Mouse (Mus musculus) frontal cortex, adult 2 months (tissue): ENCODE measurements around the gene Pgls. TPM values are rescaled to one million over a fixed set of nuclear protein-coding genes. Genes with fewer than 3 reads are reported as not detected.

Experiments used
- DNase-seq, 2 experiments: peaks; one replicate each; pipeline ENCODE4 v3.0.0; 2022; ENCODE audit warnings: low spot score in 1 of 2; ENCODE audit errors: extremely low spot score in 1 of 2
- polyA plus RNA-seq: library from polyadenylated mRNA; depleted of rRNA; stranded (reverse); fragments of >200 nt; gene quantifications from 2 replicates; pipeline ENCODE4 v1.2.3, GENCODE M21; 2012; rRNA removed

Pgls gene
- polyA plus RNA-seq: 45.6 and 51.6 TPM in 2 replicates

DNA sequence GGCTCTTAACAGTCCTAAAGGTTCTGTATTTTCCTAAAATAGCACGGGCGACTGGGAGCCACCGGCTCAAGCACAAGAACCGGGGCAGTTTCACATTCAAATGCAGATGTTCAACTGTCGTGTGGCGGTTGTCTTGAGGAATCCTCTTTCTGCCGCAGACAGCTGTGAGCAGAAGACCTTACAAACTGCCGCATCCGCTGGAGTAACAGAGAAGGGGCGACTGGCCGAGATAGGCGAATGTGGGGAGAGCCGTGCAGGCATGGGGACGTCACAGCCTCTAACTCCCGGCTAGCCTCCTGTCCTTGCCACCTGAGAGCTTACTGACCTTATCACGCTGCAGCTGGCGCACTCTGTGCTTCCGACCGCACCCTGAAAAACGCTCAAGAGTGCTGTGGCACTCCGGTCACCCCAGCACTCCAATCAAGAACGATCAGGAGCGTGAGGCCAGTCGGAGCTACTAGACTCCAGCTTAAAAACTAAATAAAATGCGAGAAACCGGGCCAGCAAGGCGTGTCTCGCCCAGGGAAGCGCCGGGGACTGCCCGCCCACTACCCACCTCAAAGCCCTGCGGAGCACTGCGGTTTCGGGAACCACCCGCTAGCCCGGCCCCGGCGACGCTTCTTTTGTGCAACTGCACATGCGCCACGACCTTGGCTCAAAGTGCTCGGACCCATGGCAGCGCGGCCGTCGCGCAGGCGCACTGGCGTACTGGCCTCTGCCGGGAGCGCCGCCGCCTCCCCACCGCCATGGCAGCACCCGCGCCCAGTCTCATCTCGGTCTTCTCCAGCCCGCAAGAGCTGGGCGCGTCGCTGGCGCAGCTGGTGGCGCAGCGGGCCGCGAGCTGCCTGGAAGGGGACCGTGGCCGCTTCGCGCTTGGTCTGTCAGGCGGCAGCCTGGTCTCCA lies at the start of gene Pgls:
Gene Pgls, plus strand, starts transcription at position 706 of the 903 bp plus-strand sequence.
- DNase-seq: peak; percentile 90 to 97

DNA sequence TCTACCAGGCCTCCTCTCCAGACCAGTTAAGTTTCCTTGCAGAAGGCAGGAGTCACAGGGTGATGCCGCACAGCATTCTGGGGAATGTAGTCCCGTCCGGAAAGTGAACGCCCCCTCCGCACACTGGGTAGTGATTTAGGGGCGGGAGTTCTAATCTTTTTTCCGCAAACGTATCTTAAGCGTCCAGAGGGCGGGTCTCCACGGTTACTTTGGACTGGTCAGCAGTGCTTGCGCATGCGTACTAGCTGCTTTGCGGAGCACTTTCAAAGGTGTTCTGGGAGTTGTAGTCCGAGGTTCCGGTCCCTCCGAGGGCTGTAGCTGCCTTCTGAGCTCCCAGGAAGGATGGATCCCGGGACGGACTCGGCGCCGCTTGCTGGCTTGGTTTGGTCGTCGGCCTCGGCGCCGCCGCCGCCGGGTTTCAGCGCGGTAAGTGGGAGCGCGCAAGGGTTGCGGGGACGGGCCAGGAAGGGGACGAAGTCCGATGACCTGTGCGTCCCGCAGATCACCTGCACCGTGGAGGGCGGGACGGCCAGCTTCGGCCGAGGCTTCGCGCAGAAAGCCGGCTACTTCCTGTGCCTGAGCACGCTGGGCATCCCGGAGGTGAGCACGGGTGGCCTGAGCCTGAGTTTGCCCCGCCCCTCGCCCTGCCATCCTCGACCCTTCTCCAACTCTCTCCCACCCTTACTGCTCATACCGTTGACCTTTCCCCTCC lies 49.2 kb upstream of the Pgls start, which contains the start of gene Mvb12a:
Gene Mvb12a, plus strand, starts transcription at position 291 of the 712 bp plus-strand sequence.
- peak; percentile 99 for DNase-seq

DNA sequence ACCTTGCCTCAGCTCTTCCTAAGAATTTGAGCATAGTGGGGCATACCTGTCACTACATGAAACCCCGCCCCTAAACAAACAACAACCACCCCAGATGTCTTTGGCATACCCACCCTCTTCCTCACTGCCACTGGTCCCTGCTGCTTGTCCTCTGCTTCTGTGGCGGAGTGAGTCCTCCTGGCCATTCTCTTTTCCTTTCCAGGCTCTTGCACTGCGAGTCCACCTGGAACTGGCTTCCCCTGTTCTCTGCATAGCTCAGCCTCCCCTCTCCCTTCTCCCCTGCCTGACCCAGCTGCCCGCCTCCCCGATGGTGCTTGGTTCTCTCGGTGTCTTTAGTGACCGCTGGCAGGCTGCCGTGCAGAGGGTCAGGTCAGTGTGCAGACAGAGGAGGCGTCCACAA lies 48.2 kb upstream of the Pgls start:
- DNase-seq: no peak

DNA sequence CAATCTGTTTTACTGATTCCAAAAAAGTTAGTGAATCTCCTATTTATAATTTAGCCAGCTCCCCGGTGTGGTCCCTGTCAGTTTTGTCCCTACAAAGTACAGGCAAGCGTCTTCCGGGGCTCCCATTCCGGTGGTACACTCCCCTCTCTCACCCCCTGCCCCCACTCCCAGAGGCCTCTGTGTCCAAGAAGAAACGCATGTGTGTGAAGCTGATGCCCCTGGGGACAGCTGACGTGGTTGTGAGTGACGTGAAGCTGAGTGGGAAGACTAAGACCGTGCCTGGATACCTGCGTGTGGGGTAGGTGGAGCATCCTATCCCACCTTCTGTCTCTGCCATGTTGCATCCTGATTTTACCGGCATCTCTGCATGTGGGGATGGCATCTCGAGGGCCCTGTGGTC lies 46.9 kb upstream of the Pgls start:
- no peak for DNase-seq

DNA sequence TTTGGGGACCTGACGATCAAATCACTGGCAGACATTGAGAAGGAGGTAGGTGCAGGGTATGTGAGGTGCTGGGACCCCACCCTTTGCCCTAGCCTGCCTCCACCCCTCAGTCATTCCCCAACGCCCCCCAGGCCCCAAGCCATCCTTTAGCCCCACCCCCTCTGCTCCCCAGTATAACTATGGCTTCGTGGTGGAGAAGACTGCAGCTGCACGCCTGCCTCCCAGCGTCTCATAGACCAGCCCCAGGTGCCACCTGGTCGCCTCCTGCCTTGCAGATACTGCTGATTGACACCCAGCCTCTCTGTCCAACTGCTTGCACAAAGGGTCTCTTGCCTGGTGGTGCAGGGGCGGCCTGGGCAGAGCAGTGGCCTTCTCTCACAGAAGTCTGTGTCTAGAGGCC lies 44.4 kb upstream of the Pgls start:
- no peak for DNase-seq

DNA sequence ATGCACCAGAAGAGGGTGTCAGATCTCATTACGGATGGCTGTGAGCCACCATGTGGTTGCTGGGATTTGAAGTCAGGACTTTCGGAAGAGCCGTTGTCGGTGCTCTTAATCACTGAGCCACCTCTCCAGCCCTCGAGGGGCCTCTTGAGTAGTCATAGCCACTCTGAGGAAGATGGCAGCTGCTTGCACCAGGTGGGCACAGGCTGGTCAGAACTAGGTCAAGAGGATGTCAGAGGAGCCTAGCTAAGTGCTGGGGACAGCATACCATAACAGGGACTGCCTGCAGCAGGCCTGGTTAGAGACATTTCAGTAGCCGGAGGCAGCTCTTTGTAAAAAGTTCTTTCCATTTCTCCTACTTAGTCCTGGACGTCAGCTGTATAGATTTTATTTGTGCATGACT lies 41.2 kb upstream of the Pgls start:
- DNase-seq: no peak

DNA sequence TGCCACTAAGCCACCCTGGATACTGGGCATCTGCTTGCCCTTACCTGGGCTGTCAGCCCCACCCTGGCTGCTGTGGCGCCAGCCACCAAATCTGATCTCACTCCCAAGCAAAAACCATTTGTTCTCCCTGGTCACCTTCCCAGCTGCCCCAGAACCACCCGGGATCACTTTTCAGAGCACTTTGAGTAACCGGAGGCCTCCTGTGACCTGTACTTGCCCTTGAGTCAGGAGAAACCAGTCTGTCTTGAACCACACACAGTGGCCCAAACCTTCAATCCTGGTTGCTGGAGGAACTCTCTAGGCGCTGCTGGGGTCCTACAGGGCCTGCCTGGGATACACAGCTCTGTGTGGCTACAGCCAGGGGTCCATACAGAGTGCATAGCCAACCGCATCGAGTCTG lies 39.2 kb upstream of the Pgls start:
- no peak for DNase-seq

DNA sequence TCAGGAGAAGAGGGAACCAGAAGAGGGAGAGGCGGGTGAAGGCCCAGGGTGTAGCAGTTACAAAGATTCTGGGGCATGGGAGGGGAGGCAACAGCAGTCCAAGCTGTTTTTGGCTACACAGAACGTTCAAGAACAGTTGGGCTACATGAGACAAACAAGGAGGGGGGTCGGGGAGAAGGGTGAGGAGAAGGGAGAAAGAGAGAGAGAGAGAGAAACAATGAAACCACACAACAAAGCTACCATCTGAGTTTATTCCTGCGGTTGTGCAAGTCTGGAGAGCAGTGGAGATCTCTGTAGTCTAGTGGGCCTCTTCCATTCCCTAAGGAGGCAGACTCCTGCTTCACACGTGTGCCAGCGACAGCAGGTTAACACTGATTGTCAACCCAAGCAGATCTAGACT lies 38.0 kb upstream of the Pgls start:
- DNase-seq: no peak

DNA sequence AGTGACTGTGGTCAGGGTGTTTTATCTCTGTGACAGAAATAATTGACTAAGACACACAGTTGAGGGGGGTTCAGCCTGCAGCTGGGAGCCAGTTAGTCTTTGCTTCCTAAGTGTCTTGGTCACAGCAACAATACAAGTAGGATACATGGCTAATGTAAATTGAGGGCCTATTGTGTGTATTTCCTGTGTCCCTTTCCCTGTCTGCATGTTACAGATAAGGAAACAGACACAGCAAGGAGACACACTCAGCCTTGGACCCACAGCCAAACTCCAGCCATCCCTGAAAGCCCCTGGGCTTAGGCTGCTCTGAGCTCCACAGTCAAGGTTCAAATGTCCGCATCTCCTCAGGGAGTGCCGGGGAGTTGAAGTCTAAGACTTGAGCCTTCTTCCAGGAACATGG lies 37.3 kb upstream of the Pgls start:
- DNase-seq: no peak

DNA sequence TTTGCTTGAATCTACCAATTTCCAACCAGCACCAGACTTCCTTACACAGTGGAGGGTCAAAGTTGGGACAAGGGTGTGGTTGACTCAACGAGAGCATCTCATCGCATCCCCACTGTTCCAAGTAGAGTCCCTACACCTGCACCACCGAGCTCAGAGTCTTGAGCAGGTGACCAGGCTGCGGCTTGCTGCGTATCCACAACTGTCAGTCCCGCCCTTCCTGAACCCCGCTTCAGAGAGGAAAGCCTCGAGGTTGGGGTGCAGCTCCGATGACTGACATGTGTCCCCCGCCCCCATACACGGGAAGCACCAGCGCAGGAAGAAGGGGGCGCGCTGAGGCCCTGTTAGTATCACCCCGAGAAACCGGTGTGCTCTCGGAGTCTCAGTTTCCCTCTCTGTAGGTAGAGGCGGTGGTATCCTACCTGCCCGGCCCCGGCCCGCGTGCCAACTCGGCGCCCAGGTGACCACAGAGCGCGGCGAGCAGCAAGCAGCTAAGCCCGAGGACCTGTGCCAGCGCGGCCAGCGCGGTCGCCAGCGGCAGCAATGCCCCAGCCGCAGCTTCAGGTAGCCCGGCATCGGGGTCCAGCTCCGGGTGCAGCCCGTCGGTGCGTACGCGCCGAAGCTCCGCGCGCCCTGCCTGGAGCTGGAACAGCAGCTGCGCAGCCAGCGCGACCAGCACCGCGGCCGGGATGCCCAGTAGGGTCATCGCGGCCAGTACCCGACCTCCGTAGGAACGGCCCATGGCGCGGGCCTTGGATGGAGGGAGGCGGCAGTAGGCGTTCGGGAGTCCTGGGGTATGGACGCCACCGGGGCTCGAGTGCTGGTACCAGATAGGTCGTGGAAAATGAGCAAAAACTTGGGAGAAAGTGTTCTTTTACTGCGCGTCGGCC lies 33.7 kb upstream of the Pgls start, which contains the start of gene Tmem221:
Gene Tmem221, minus strand, starts transcription at position 801 of the 887 bp plus-strand sequence.
- no peak for DNase-seq

DNA sequence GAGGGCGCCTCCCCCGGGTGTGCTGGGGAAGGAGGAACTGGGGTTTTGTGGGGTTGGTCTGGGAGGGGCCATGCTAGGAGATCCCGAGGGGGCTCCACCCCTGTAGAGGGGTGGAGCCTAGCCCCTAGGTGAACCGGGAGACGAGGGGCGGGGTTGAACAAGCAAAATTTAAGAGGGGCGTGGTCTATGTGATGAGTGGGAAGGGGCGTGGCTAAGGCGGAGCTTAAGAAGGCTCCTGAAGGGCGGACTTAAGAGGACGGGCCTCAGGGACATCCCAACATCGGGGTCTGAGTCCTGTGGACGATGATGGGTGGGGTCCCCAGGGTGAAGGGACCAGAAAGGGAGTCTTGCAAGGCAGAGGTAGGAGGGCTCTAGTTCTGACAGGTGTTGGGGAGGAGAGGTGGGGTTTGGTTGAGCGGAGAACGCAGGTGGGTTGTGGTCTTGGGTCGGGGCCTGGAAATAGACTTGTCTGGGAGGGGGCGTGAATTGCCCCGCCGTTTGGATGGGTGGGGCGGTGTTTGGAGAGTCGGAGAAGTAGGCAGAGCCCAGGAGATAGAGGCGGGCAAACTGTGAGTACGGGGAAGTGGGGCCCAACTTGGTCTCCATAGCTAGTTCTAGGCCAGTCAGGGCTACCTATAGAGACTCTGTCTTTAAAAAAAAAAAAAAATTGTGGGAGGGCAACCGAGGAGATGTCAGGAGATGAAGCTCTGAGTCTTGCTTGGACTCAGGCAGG lies 32.9 kb upstream of the Pgls start:
- no peak for DNase-seq

DNA sequence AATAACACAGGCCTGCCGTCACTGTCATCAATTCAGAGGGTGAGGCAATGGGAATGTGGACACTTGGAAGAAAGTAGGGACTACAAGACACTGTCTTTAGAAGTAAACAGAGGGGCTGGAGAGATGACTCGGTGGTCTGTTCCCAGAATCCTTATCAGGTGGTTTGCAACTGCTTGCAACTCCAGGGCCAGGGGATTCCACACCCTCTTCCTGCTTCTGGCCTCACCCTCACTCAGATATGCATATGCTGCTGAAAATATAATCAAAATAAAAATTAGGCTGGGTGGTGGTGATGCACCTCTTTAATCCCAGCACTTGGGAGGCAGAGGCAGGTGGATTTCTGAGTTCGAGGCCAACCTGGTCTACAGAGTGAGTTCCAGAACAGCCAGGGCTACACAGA lies 31.9 kb upstream of the Pgls start:
- no peak for DNase-seq

DNA sequence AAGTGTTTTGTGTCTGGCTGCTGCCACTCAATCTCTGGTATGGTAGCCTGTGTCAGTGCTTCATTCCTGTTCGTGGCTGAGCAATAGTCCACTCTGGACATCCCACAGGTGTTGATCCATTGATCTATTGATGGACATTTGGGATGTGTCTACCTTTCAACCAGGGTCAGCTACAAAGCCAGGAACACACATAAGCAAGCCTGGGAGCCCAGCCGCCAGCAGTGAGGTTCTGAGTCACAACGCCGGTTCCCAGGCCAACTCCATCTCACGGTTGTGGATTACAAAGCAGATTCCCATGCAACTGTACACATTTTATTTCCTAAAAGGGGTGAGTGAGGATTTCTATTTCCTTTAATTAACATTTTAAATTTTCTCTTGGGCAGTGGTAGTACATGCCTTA lies 31.2 kb upstream of the Pgls start:
- no peak for DNase-seq

DNA sequence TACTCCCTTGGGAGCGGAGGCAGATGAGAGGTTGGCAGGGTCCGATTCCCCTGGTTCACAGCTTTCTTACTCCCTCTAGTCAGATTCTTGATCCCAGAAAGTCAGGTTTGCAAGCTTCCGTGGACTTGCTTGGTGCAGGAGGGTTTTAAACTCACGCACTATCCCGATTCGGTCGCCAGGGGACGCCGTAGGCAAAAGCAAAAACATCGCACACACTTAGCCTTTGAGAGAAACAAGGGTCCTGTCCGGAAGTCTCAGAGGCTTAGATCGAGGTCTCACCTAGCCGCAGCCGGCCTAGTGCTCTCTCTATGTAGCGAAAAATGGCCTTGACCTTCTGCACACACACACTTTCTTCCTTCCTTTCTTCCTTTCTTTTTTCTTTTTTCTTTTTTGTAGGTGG lies 30.6 kb upstream of the Pgls start:
- DNase-seq: peak in 1 of 2 experiments; percentile 75

DNA sequence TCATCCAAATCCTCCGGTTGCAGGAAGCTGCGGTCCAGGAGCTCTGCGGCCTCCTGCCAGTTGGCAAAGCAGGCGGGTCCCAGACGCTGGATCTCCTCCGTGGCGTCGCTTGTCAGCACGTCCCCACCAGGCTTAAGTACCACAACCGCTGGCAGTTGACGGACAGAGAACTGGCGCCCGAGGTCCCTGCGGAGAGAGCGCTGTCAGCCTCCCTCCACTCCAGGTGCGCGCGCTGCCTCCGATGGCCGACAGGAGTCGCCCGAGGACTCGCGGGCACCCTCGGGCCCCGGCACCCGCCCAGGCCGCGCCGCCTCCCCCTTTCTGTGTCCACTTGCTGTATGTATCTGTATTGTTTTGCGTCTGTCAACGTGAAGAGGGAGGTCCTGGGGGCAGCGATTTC lies 29.2 kb upstream of the Pgls start:
- peak in 1 of 2 experiments; percentile 78 for DNase-seq

DNA sequence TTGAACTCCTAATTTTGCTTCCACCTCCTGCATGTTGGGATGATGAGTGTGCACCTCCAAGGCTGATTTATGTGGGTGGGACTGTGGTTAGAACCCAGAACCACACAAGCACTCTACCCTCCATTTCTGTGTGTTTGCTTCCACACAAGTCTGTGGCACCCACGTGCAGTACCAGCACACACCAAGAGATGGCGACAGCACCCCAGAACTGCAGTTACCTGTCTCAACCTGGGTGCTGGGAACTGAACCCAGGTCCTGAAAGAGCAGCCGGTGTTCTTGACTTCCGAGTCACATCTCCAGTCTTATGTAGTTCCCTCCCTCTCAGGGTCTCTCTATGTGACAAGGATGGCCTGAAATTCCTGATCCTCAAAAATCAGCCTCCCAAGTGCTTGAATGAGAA lies 28.0 kb upstream of the Pgls start:
- DNase-seq: no peak

DNA sequence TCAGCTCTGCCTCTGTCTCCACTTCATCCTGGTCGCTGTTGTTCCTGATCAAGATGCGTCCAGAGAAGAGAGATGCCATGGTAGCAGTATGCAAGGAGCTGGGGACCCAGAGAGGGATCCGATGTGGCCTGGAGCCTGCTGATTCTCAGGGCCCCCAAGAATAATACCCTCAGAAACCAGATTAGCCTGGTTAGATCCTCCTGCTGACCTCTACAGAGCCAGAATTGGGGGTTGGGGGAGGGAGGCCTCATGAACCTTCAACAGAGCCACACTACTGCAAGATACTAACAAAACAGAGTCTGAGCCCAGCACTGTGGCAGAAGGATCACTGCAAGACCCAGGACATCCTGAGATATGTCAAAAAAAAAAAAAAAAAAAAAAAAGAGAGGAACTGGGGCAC lies 25.5 kb upstream of the Pgls start, which contains the start of gene Nxnl1:
Gene Nxnl1, minus strand, starts transcription at position 101 of the 400 bp plus-strand sequence.
- no peak for DNase-seq

DNA sequence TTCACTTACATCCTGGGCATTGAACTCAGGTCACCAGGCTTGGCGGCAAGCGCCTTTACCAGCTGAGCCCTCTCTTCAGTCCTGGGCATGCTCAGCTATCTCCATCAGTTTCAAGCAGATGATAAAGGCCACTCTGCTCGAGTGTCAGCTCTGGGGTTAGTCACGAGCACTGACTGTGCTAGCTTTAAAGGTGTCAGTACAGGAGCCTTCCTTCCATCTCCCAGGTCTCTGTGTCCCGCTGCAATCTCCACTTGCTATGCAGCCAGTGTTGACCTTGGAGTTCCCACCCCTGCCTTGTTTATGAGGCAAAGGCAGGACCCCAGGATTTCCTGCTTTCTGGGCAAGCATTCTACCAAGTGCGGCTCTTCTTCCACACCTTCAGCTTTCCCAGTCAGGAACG lies 24.4 kb upstream of the Pgls start:
- no peak for DNase-seq

DNA sequence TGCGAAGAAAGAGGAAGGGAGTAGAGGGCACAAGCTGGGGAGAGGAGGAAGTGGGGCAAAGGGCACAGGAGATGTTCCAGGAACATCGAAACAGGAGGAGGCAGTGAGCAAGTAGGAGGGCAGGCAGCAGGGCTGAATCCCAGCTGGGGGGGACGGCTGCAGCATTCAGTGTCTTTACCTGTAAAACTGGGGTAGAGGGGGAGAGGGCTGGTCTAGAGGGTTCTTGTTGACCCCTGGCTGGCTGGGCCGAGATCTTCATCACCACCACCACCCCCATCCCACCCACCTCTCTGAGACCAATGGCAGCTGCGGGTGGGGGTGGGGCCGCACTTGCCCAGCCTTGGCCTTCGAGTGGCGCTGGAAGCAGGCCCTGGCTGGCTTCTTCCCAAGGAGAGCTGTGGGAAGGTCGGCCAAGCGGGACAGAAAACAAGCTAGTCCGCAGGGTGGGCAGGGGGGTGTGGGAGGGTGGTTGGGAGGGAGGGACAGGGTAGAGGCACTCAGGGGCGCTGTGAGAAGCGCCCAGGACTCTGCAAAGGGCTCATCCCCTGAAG lies 23.5 kb upstream of the Pgls start, which contains the start of gene Slc27a1:
Gene Slc27a1, plus strand, starts transcription at position 496 of the 551 bp plus-strand sequence.
- DNase-seq: peak in 1 of 2 experiments; percentile 77
